Mouse (Mus musculus) splenic B cell, adult 2 months (primary cell): ENCODE results near the gene Fastkd5.
"Not testable (repeated sequence)": the region's sequence is repeated elsewhere in the genome, so short reads cannot be mapped to it uniquely, and the experiment has no call there.

Source experiments
- DNase-seq: peaks from one replicate; pipeline ENCODE4 v3.0.0-alpha.2; 2011; ENCODE audit warnings: low read depth, low spot score
- H3K27me3 ChIP-seq: 2 replicates; pipeline ENCODE4 v1.6.1; 2012; ENCODE audit warnings: mild to moderate bottlenecking, low read length, moderate library complexity, mixed read lengths; ENCODE audit not compliant: control insufficient read depth, poor library complexity, insufficient read depth, severe bottlenecking
- H3K36me3 ChIP-seq: 2 replicates; pipeline ENCODE4 v1.6.1; 2012; ENCODE audit warnings: mild to moderate bottlenecking, low read length, moderate library complexity, mixed read lengths; ENCODE audit not compliant: control insufficient read depth, poor library complexity, insufficient read depth, severe bottlenecking

Gene Fastkd5

DNA sequence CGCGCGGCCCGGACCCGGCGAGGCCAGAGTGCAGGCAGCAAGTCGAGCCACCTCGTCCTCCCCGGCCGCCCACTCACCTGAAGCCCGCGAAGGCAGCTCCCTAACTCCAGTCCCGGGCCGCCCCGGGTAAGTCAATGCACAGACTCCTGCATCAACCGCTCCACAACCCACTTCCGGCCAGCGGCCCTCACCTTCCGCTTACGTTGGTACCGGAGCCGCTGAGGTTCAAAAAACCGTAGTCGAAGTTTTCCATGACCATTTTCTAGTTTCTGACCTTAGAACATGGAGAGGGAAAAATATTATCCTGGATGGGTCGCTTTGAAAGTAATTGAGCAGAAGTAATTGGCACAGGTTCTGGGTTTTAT lies at the start of gene Fastkd5, which contains the start of gene Ubox5:
Gene Fastkd5 (minus strand): TSS at position 189 of the 365 bp plus-strand sequence.
Gene Ubox5 (minus strand): TSS at position 200 of the 365 bp plus-strand sequence.
- Histone ChIP-seq H3K27me3 (no peaks in the 10 kb centered on the region), H3K36me3 (no peaks in the 10 kb centered on the region; the same call in 1 of the 2 replicates)
- DNase-seq = peak; percentile 90

GRCm38 (mm10) chr2:130679154-130679553 lies 49.3 kb upstream of the Fastkd5 start:
- no peak for DNase-seq
- Histone ChIP-seq H3K36me3 (no peaks in the 10 kb centered on the region; the same call in 1 of the 2 replicates), H3K27me3 (no peaks in the 10 kb centered on the region)

DNA sequence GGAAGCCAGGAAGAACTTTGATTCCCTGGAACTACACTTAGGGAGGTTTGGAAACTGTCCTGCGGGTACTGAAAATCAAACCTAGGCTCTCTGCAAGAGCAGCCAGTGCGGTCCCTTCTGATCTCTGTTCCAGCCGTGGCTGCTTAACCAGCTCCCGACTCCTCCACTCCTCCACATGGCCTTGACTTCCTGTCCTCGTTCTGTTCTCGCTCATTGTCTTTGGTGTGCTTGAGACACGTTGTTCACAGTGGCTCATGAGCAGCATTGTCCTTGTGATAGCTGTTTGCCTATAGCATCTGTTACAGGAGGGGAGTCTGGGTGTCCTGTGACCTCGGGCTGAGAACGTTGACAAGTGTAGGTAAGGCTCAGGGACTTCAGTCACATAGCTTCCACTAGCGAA lies 47.4 kb upstream of the Fastkd5 start:
- no peak for DNase-seq
- H3K36me3 ChIP-seq = peaks cover 7% of the 10 kb centered on the region

DNA sequence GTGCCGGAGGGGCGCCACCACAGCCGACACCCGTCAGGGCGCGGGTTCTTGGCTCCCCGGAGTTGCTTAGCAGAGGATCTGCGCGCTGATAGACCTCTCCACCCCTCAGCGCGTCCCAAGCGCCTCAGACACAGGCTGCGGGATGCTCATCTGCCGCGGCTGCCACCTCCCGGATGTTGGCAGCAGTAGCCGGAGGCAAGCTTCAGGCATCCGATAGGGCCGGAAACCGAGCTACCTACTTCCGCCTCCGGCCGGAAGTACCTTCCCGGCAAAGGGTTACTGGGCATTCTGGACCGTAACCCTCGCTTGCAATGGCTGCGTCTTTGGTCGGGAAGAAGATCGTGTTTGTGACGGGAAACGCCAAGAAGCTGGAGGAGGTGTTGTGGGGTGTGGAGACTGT lies 37.7 kb upstream of the Fastkd5 start, which contains the start of gene Itpa:
Gene Itpa (plus strand): TSS at position 52 of the 400 bp plus-strand sequence.
- Histone ChIP-seq H3K27me3 (no peaks in the 10 kb centered on the region), H3K36me3 (peaks cover 7% of the 10 kb centered on the region)
- DNase-seq = peak; percentile 90

More for the DNA sequence above, 47.4 kb upstream of the Fastkd5 start:
- H3K27me3 ChIP-seq = no peaks in the 10 kb centered on the region

GRCm38 (mm10) chr2:130664102-130664701 lies 34.4 kb upstream of the Fastkd5 start, which contains the start of gene Ddrgk1:
TSS of gene Ddrgk1 (minus strand) at chr2:130664659.
- DNase-seq = peak; percentile 90
- peaks cover 10% of the 10 kb centered on the region for H3K36me3 ChIP-seq
- H3K27me3 ChIP-seq = no peaks in the 10 kb centered on the region

DNA sequence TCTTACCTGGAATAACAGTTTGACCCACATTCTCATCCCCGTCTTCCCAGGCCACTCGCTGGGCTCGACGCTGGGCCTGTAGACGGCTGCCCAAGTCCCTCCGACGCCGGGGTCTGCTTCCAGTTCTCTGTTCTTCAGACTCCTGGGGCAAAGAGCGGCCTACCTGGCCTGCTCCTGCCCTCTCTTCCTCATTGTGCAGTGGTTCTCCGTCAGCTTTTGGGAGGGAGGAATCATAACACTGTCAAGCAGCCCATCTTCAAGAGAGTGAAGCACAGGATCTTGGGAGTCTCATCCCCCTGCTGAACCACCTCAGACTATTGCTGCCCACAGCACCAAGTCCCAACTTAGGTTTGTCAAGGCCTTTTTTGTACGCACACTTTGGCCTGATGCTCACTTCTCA lies 33.5 kb upstream of the Fastkd5 start:
- Histone ChIP-seq H3K27me3 (no peaks in the 10 kb centered on the region), H3K36me3 (peaks cover 10% of the 10 kb centered on the region)
- DNase-seq = no peak

DNA sequence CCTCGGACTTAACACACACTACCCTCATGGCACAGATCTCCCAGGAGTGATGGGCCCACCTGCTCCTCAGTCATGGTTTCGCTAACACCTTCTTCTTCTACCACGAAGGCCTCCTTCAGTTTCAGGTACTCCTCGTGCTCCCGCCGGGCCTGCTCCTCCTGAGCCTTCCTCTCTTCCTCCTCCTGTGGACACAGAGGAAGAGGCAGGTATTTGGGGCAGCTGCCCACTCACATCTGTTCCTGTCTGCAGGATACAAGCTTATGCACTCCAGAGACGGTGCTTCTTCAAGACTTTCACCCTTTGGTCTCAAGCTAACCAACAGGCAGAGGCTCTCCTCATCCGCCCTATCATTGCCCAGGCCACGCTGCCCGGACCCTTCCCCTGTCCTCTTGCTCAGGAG lies 28.7 kb upstream of the Fastkd5 start:
- H3K36me3 ChIP-seq = peaks cover 22% of the 10 kb centered on the region
- no peak for DNase-seq
- H3K27me3 ChIP-seq = no peaks in the 10 kb centered on the region

- Histone ChIP-seq H3K27me3 (no peaks in the 10 kb centered on the region), H3K36me3 (peaks cover 22% of the 10 kb centered on the region)
- no peak for DNase-seq
Measured at GRCm38 (mm10) chr2:130657541-130657940, 27.7 kb upstream of the Fastkd5 start.

GRCm38 (mm10) chr2:130656536-130656935 lies 26.7 kb upstream of the Fastkd5 start:
- Histone ChIP-seq H3K27me3 (no peaks in the 10 kb centered on the region), H3K36me3 (peaks cover 15% of the 10 kb centered on the region)
- no peak for DNase-seq

- Histone ChIP-seq H3K27me3 (no peaks in the 10 kb centered on the region), H3K36me3 (peaks cover 12% of the 10 kb centered on the region)
- no peak for DNase-seq
Measured at GRCm38 (mm10) chr2:130655660-130656339, 26.0 kb upstream of the Fastkd5 start.

- H3K27me3 ChIP-seq = no peaks in the 10 kb centered on the region
- peaks cover 11% of the 10 kb centered on the region for H3K36me3 ChIP-seq
- DNase-seq = no peak
Measured at GRCm38 (mm10) chr2:130653760-130654159, 23.9 kb upstream of the Fastkd5 start.

GRCm38 (mm10) chr2:130653303-130653702 lies 23.5 kb upstream of the Fastkd5 start:
- no peak for DNase-seq
- H3K27me3 ChIP-seq = no peaks in the 10 kb centered on the region
- H3K36me3 ChIP-seq = peaks cover 11% of the 10 kb centered on the region

- not testable (repeated sequence) for H3K36me3 ChIP-seq, DNase-seq, H3K27me3 ChIP-seq
Measured at GRCm38 (mm10) chr2:130649028-130649427, 19.2 kb upstream of the Fastkd5 start.

DNA sequence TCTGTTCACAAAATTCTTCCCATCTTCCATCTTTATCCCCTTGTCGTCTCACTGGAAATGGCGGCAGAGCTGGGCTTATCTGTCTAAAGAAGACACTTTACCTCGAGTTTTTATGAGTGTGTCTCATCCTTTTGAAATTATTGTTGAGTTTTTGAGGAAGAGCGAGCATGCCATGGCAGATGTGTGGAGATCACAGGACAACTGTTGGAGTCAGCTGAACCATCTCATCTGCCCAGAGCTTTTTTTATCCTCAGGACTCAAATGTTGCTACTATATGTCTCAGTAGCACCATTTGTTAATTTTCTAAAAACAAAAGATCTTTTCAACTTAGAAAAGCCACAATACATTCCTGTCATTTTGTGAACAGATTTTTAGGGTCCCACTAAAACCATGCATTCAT lies 15.4 kb upstream of the Fastkd5 start:
- H3K27me3 ChIP-seq = no peaks in the 10 kb centered on the region
- no peaks in the 10 kb centered on the region for H3K36me3 ChIP-seq
- no peak for DNase-seq

DNA sequence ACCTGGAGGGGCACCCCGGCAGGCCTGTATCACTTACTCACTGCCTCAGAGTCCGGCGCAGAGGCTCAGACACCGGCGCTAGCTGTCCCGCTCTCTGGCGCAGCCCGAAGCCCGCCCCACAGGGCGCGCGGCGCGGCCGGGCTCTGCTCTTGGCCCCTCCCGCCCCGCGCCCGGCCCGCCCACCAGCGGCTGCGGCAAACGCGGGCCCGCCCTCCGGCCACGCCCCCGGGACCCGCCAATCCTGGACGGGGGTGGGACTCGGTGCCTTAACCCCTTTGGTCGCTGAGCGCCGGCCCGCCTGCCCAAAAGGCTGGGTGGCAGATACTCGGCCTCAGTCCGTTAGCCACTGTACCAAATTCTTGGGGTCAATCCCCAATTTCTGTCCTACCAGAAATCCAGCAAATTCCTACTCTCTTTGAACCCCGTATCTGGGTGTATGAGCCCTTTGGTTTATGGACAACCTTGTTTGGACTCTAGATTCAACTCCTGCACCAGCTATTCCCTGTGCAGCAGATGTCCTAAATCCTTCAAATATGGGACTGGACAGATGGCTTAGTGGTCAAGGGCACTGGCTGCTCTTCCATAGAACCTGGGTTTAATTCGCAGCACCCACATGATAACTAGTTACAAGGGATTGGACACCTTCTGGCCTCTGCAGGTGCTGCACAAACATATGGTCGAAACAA lies 13.0 kb upstream of the Fastkd5 start, which contains the start of gene Lzts3:
Gene Lzts3 (minus strand): TSS at position 120 of the 686 bp plus-strand sequence.
- Histone ChIP-seq H3K27me3 (no peaks in the 10 kb centered on the region), H3K36me3 (no peaks in the 10 kb centered on the region)
- peak; percentile 89 for DNase-seq
